Comparison of ENCODE assay signal across 8 mouse cellular contexts in genomic region chr6:24663196-24664132, GRCm38 (mm10). TPM values are rescaled to one million over a fixed set of nuclear protein-coding genes. Genes with fewer than 3 reads are reported as not detected.
A peak's percentile ranks its signal among the peaks of the same experiment; 100 is the strongest.
DNase-seq lines count a peak whose midpoint lies in the region; ATAC-seq and TF ChIP-seq lines count a peak whose summit lies in the region.

No protein-coding gene starts in this region.

- no peak for TF ChIP-seq CTCF in spleen, adult 2 months (IDR thresholded peaks at IDR 0.05; ENCODE audit: extremely low read depth, insufficient read depth, insufficient read length, insufficient replicate concordance)

- WGBS in spleen, adult 2 months, result 11% methylated on average over 21 of the region's 21 CpGs
- WGBS in forebrain, embryonic 15.5 days, result 11% methylated on average over 21 of the region's 21 CpGs
- 8% methylated on average over 21 of the region's 21 CpGs for WGBS in intestine, embryonic 14.5 days
- 8% methylated on average over 21 of the region's 21 CpGs for WGBS in liver, embryonic 11.5 days
- WGBS in neural tube, embryonic 11.5 days, result 12% methylated on average over 21 of the region's 21 CpGs

- H3K9me3 ChIP-seq in forebrain, embryonic 15.5 days, result no peaks in the 10 kb centered on the region
- H3K9me3 ChIP-seq in intestine, embryonic 14.5 days (ENCODE audit: control insufficient read depth, low read length), result no peaks in the 10 kb centered on the region
- no peaks in the 10 kb centered on the region for H3K9me3 ChIP-seq in liver, embryonic 11.5 days (ENCODE audit: control insufficient read depth, low read length)
- H3K9me3 ChIP-seq in neural tube, embryonic 11.5 days (ENCODE audit: control insufficient read depth, low read length), result no peaks in the 10 kb centered on the region

- peak overlapping the region; percentile 88 for H3K27ac ChIP-seq in spleen, adult 2 months (ENCODE audit: insufficient read depth, low read length)
- H3K27ac ChIP-seq in forebrain, embryonic 15.5 days (replicated peaks), result peak overlapping the region; percentile 97
- peak overlapping the region; percentile 96 for H3K27ac ChIP-seq in intestine, embryonic 14.5 days (ENCODE audit: low read depth)
- H3K27ac ChIP-seq in liver, embryonic 11.5 days (ENCODE audit: low read depth, low read length), result peak overlapping the region; percentile 92
- H3K27ac ChIP-seq in neural tube, embryonic 11.5 days (ENCODE audit: low read depth, low read length), result peak overlapping the region; percentile 91; the same call in 1 of the 2 replicates

- no peak for TF ChIP-seq POLR2A in spleen, adult 2 months (IDR thresholded peaks at IDR 0.05; ENCODE audit: low read depth, low read length)

- peak overlapping the region; percentile 78 for H3K4me3 ChIP-seq in spleen, adult 2 months (ENCODE audit: extremely low read depth, insufficient read depth, insufficient read length)
- H3K4me3 ChIP-seq in forebrain, embryonic 15.5 days, result peak overlapping the region; percentile 84
- H3K4me3 ChIP-seq in intestine, embryonic 14.5 days (ENCODE audit: low read depth, low read length), result peak overlapping the region; percentile 95
- H3K4me3 ChIP-seq in liver, embryonic 11.5 days (ENCODE audit: low read depth, low read length), result peak overlapping the region; percentile 96
- H3K4me3 ChIP-seq in neural tube, embryonic 11.5 days (ENCODE audit: low read depth, low read length), result peak overlapping the region; percentile 95

- peak overlapping the region; percentile 95 for H3K9ac ChIP-seq in forebrain, embryonic 15.5 days (replicated peaks)
- peak overlapping the region; percentile 95 for H3K9ac ChIP-seq in intestine, embryonic 14.5 days (ENCODE audit: low read length)
- peak overlapping the region; percentile 95 for H3K9ac ChIP-seq in liver, embryonic 11.5 days (ENCODE audit: low read depth, low read length)
- peak overlapping the region; percentile 78 for H3K9ac ChIP-seq in neural tube, embryonic 11.5 days (ENCODE audit: low read length)

- DNase-seq in spleen, adult 2 months (ENCODE audit: low read depth in 1 of 2, low spot score in 2 of 2), result peak in 1 of 2 experiments; percentile 4
- DNase-seq in spleen, adult 18-20 months, result no peak
- DNase-seq in c-Kit-negative CD71-positive TER-119-positive erythroid progenitor cells, embryonic 14.5 days (ENCODE audit: low read depth, low spot score), result peak; percentile 28
- peak; percentile 64 for DNase-seq in intestine, embryonic 14.5 days (ENCODE audit: low spot score)
- peak; percentile 37 for DNase-seq in liver, embryonic 11.5 days (ENCODE audit: low spot score)
- DNase-seq in neural tube, embryonic 11.5 days (ENCODE audit: low spot score), result peak; percentile 20
- no peak for DNase-seq in natural killer cell, adult 2 months (ENCODE audit: low spot score in 2 of 2)

- no peak for ATAC-seq in forebrain, embryonic 15.5 days (replicated peaks)
- ATAC-seq in intestine, embryonic 14.5 days (replicated peaks; ENCODE audit: low FRiP score, low TSS enrichment, low read depth), result no peak
- ATAC-seq in liver, embryonic 11.5 days (replicated peaks; ENCODE audit: low FRiP score), result no peak
- ATAC-seq in neural tube, embryonic 11.5 days (ENCODE audit: insufficient read depth, low FRiP score, low TSS enrichment), result no peak

- peak overlapping the region; percentile 65 for H3K4me2 ChIP-seq in forebrain, embryonic 15.5 days (replicated peaks)
- H3K4me2 ChIP-seq in intestine, embryonic 14.5 days (ENCODE audit: low read length), result peak overlapping the region; percentile 89
- peak overlapping the region; percentile 80 for H3K4me2 ChIP-seq in liver, embryonic 11.5 days
- peak overlapping the region; percentile 83 for H3K4me2 ChIP-seq in neural tube, embryonic 11.5 days (ENCODE audit: low read depth)

- no peaks in the 10 kb centered on the region for H3K36me3 ChIP-seq in spleen, adult 2 months (ENCODE audit: control insufficient read depth, insufficient read depth, low read length)
- no peaks in the 10 kb centered on the region for H3K36me3 ChIP-seq in forebrain, embryonic 15.5 days
- H3K36me3 ChIP-seq in intestine, embryonic 14.5 days (ENCODE audit: control insufficient read depth, insufficient read depth, low read length), result no peaks in the 10 kb centered on the region; the same call in 1 of the 2 replicates
- no peaks in the 10 kb centered on the region for H3K36me3 ChIP-seq in liver, embryonic 11.5 days (ENCODE audit: control insufficient read depth, insufficient read depth, low read length)
- no peaks in the 10 kb centered on the region for H3K36me3 ChIP-seq in neural tube, embryonic 11.5 days (ENCODE audit: control insufficient read depth, insufficient read depth, low read length)

- peaks cover 3% of the 10 kb centered on the region; the same call in 1 of the 2 replicates for H3K4me1 ChIP-seq in spleen, adult 2 months (ENCODE audit: control insufficient read depth, insufficient read depth, insufficient read length)
- peaks cover 21% of the 10 kb centered on the region for H3K4me1 ChIP-seq in forebrain, embryonic 15.5 days
- H3K4me1 ChIP-seq in intestine, embryonic 14.5 days (replicated peaks; ENCODE audit: control insufficient read depth, insufficient read depth, low read length), result peaks cover 7% of the 10 kb centered on the region
- peaks cover 14% of the 10 kb centered on the region; the same call in 1 of the 2 replicates for H3K4me1 ChIP-seq in liver, embryonic 11.5 days (replicated peaks; ENCODE audit: control insufficient read depth, insufficient read depth, low read length)
- H3K4me1 ChIP-seq in neural tube, embryonic 11.5 days (ENCODE audit: control insufficient read depth, insufficient read depth, low read length), result 0 out of 2 replicates have a peak, but pooled peaks cover 4% of the 10 kb centered on the region

- no peaks in the 10 kb centered on the region for H3K27me3 ChIP-seq in spleen, adult 2 months (ENCODE audit: control insufficient read depth, insufficient read depth, low read length)
- no peaks in the 10 kb centered on the region for H3K27me3 ChIP-seq in forebrain, embryonic 15.5 days
- H3K27me3 ChIP-seq in intestine, embryonic 14.5 days (replicated peaks; ENCODE audit: control insufficient read depth, insufficient read depth, low read length), result no peaks in the 10 kb centered on the region
- H3K27me3 ChIP-seq in liver, embryonic 11.5 days (replicated peaks; ENCODE audit: control insufficient read depth, insufficient read depth, low read length), result no peaks in the 10 kb centered on the region
- no peaks in the 10 kb centered on the region for H3K27me3 ChIP-seq in neural tube, embryonic 11.5 days (ENCODE audit: control insufficient read depth, insufficient read depth, low read length)

RNA-seq across cellular contexts. Expression of gene Wasl, which starts 1.3 kb away (rescaled TPM):
- 22.3 and 46.5 TPM in 2 replicates for polyA plus RNA-seq in spleen, adult 2 months (2012; rRNA removed)
- polyA plus RNA-seq in forebrain, embryonic 15.5 days (2015; fragmentation: Nextera tagmentation; extraction: Ambion mirVana), result 71.0 and 74.1 TPM in 2 replicates
- polyA plus RNA-seq in intestine, embryonic 14.5 days (2014; fragmentation: Nextera tagmentation; extraction: Ambion mirVana), result 59.0 and 59.2 TPM in 2 replicates
- polyA plus RNA-seq in liver, embryonic 11.5 days (2014; fragmentation: Nextera tagmentation; extraction: Ambion mirVana), result 28.2 and 29.4 TPM in 2 replicates
- 45.3 and 46.2 TPM in 2 replicates for polyA plus RNA-seq in neural tube, embryonic 11.5 days (2014; fragmentation: Nextera tagmentation; extraction: Ambion mirVana)

Comparison
In these comparisons a context has a peak if more than half of its experiments do, and no peak if none do; other contexts are left out.
1. DNase-seq: peak in c-Kit-negative CD71-positive TER-119-positive erythroid progenitor cells, embryonic 14.5 days (single experiment), intestine, embryonic 14.5 days (single experiment), liver, embryonic 11.5 days (single experiment) and neural tube, embryonic 11.5 days (single experiment); none in spleen, adult 18-20 months (0 of 2) and natural killer cell, adult 2 months (0 of 2).
2. Peak in every context shown above with its lines, with median percentiles within 50 percentile points of each other: H3K27ac ChIP-seq, H3K4me3 ChIP-seq, H3K4me2 ChIP-seq and H3K9ac ChIP-seq.